Comparison of ENCODE assay signal across 11 mouse cellular contexts in the genomic region with DNA sequence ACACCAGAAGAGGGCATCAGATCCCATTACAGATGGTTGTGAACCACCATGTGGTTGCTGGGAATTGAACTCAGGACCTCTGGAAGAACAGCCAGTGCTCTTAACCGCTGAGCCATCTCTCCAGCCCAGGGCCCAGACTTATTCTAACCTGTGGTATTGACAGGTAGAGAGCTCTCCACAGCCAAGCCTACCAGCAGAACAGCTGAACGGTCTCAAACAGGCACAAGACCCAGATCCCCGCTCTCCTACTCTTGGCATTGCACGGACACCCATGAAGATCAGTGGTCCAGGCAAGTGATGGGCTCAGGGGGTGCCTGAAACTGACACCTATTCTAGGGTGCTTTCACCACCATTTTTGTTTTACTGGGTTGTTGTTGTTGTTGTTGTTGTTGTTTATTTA. TPM values are rescaled to one million over a fixed set of nuclear protein-coding genes. Genes with fewer than 3 reads are reported as not detected.
DNase-seq lines count a peak whose midpoint lies in the region; ATAC-seq and TF ChIP-seq lines count a peak whose summit lies in the region.
"Not testable (repeated sequence)": the region's sequence is repeated elsewhere in the genome, so short reads cannot be mapped to it uniquely, and the experiment has no call there.
"Had no signal": no experiment of that assay in that cellular context is flagged by ENCODE, and none has a peak within 500 bp of the region (broad histone marks: within the 10 kb centered on the region; RNA-seq: fewer than 3 reads in every experiment).

No protein-coding gene starts in this region.

- 0 out of 2 replicates have a peak overlapping the region, but pooled peaks have one; percentile 8 for H3K9ac ChIP-seq in embryonic facial prominence, embryonic 13.5 days
- H3K9ac ChIP-seq in forebrain, embryonic 16.5 days (replicated peaks; ENCODE audit: low read depth, low read length); hindbrain, embryonic 11.5 days (ENCODE audit: low read depth, low read length); limb, embryonic 15.5 days; lung, embryonic 16.5 days (ENCODE audit: low read length): not testable (repeated sequence)
- H3K9ac ChIP-seq in kidney, embryonic 14.5 days (ENCODE audit: low read depth, low read length), result 0 out of 2 replicates have a peak overlapping the region, but pooled peaks have one; percentile 74
- H3K9ac ChIP-seq in neural tube, embryonic 12.5 days, result peak overlapping the region; percentile 33; the same call in 1 of the 2 replicates

- H3K4me1 ChIP-seq in G1E (ENCODE audit: insufficient read depth, low read depth, low read length), result peaks cover 52% of the 10 kb centered on the region
- H3K4me1 ChIP-seq in embryonic facial prominence, embryonic 13.5 days, result peaks cover 45% of the 10 kb centered on the region
- H3K4me1 ChIP-seq in forebrain, embryonic 16.5 days (replicated peaks; ENCODE audit: control insufficient read depth, insufficient read depth, low read length), result peaks cover 25% of the 10 kb centered on the region
- H3K4me1 ChIP-seq in hindbrain, embryonic 11.5 days (replicated peaks; ENCODE audit: control insufficient read depth, insufficient read depth, low read length), result not testable (repeated sequence)
- H3K4me1 ChIP-seq in kidney, embryonic 14.5 days (ENCODE audit: control insufficient read depth, insufficient read depth, low read length), result peaks cover 21% of the 10 kb centered on the region
- H3K4me1 ChIP-seq in limb, embryonic 15.5 days, result peaks cover 38% of the 10 kb centered on the region
- peaks cover 19% of the 10 kb centered on the region for H3K4me1 ChIP-seq in lung, embryonic 16.5 days (replicated peaks; ENCODE audit: control insufficient read depth, insufficient read depth, low read length)
- H3K4me1 ChIP-seq in neural tube, embryonic 12.5 days, result peaks cover 22% of the 10 kb centered on the region

- H3K27me3 ChIP-seq in G1E (ENCODE audit: insufficient read depth, low read length); embryonic facial prominence, embryonic 13.5 days; forebrain, embryonic 16.5 days (replicated peaks; ENCODE audit: control insufficient read depth, insufficient read depth, low read length); hindbrain, embryonic 11.5 days (ENCODE audit: control insufficient read depth, insufficient read depth, low read length); kidney, embryonic 14.5 days (ENCODE audit: control insufficient read depth, insufficient read depth, low read length); limb, embryonic 15.5 days; lung, embryonic 16.5 days (ENCODE audit: control insufficient read depth, insufficient read depth, low read depth, low read length); neural tube, embryonic 12.5 days (replicated peaks): not testable (repeated sequence)

- H3K9me3 ChIP-seq in G1E (replicated peaks); embryonic facial prominence, embryonic 13.5 days; forebrain, embryonic 16.5 days (ENCODE audit: control insufficient read depth, low read length); hindbrain, embryonic 11.5 days (ENCODE audit: control insufficient read depth, low read length); kidney, embryonic 14.5 days (ENCODE audit: control insufficient read depth, low read length); limb, embryonic 15.5 days; lung, embryonic 16.5 days (ENCODE audit: control insufficient read depth, low read length); neural tube, embryonic 12.5 days: not testable (repeated sequence)

- H3K4me2 ChIP-seq in embryonic facial prominence, embryonic 13.5 days, result peak overlapping the region; percentile 92
- peak overlapping the region; percentile 58 for H3K4me2 ChIP-seq in forebrain, embryonic 16.5 days (ENCODE audit: low read length)
- peak overlapping the region; percentile 85 for H3K4me2 ChIP-seq in hindbrain, embryonic 11.5 days (replicated peaks; ENCODE audit: low read depth, low read length)
- H3K4me2 ChIP-seq in kidney, embryonic 14.5 days (replicated peaks; ENCODE audit: low read depth, low read length), result peak overlapping the region; percentile 87
- H3K4me2 ChIP-seq in limb, embryonic 15.5 days, result peak overlapping the region; percentile 87
- peak overlapping the region; percentile 83 for H3K4me2 ChIP-seq in lung, embryonic 16.5 days (ENCODE audit: low read depth, low read length)
- H3K4me2 ChIP-seq in neural tube, embryonic 12.5 days (replicated peaks), result peak overlapping the region; percentile 85

- ATAC-seq in G1E (ENCODE audit: extremely low read depth, insufficient number of reproducible peaks, low FRiP score, poor library complexity, severe bottlenecking); embryonic facial prominence, embryonic 13.5 days (ENCODE audit: insufficient number of reproducible peaks, insufficient read depth, low FRiP score, low TSS enrichment, low read depth); forebrain, embryonic 16.5 days; hindbrain, embryonic 11.5 days (ENCODE audit: low FRiP score); kidney, embryonic 14.5 days (ENCODE audit: low FRiP score, low TSS enrichment); limb, embryonic 15.5 days (ENCODE audit: insufficient number of reproducible peaks, low FRiP score, low TSS enrichment, low read depth); lung, embryonic 16.5 days (ENCODE audit: low read depth); neural tube, embryonic 12.5 days (ENCODE audit: low FRiP score, low read depth): not testable (repeated sequence)

- peak overlapping the region; percentile 54; the same call in 1 of the 2 replicates for H3K4me3 ChIP-seq in G1E (ENCODE audit: low read depth, low read length)
- H3K4me3 ChIP-seq in embryonic facial prominence, embryonic 13.5 days, result peak overlapping the region; percentile 67
- not testable (repeated sequence) for H3K4me3 ChIP-seq in forebrain, embryonic 16.5 days (replicated peaks; ENCODE audit: low read length); neural tube, embryonic 12.5 days
- peak overlapping the region; percentile 68; the same call in 1 of the 2 replicates for H3K4me3 ChIP-seq in hindbrain, embryonic 11.5 days (ENCODE audit: low read depth, low read length)
- peak overlapping the region; percentile 62 for H3K4me3 ChIP-seq in kidney, embryonic 14.5 days (ENCODE audit: low read length)
- H3K4me3 ChIP-seq in limb, embryonic 15.5 days, result peak overlapping the region; percentile 74
- peak overlapping the region; percentile 76 for H3K4me3 ChIP-seq in lung, embryonic 16.5 days (ENCODE audit: low read length)

- 90% methylated on average over 4 of the region's 4 CpGs for WGBS in embryonic facial prominence, embryonic 13.5 days
- 96% methylated on average over 4 of the region's 4 CpGs for WGBS in forebrain, embryonic 16.5 days
- WGBS in hindbrain, embryonic 11.5 days, result 92% methylated on average over 4 of the region's 4 CpGs
- 91% methylated on average over 4 of the region's 4 CpGs for WGBS in kidney, embryonic 14.5 days
- 93% methylated on average over 4 of the region's 4 CpGs for WGBS in limb, embryonic 15.5 days
- WGBS in lung, embryonic 16.5 days, result 92% methylated on average over 4 of the region's 4 CpGs
- 93% methylated on average over 4 of the region's 4 CpGs for WGBS in neural tube, embryonic 12.5 days

- H3K36me3 ChIP-seq in G1E (replicated peaks), result peaks cover 73% of the 10 kb centered on the region
- H3K36me3 ChIP-seq in embryonic facial prominence, embryonic 13.5 days, result peaks cover 34% of the 10 kb centered on the region
- H3K36me3 ChIP-seq in forebrain, embryonic 16.5 days (ENCODE audit: control insufficient read depth, insufficient read depth); hindbrain, embryonic 11.5 days (ENCODE audit: control insufficient read depth, insufficient read depth, low read length): not testable (repeated sequence)
- peaks cover 33% of the 10 kb centered on the region for H3K36me3 ChIP-seq in kidney, embryonic 14.5 days (ENCODE audit: control insufficient read depth, insufficient read depth, low read length)
- H3K36me3 ChIP-seq in limb, embryonic 15.5 days, result peaks cover 33% of the 10 kb centered on the region
- peaks cover 18% of the 10 kb centered on the region for H3K36me3 ChIP-seq in lung, embryonic 16.5 days (ENCODE audit: control insufficient read depth, insufficient read depth, low read length)
- peaks cover 27% of the 10 kb centered on the region for H3K36me3 ChIP-seq in neural tube, embryonic 12.5 days

- TF ChIP-seq CTCF in G1E (IDR thresholded peaks at IDR 0.05; ENCODE audit: low read depth, low read length), result not testable (repeated sequence)

- not testable (repeated sequence) for DNase-seq in G1E (ENCODE audit: low spot score); hindbrain, embryonic 11.5 days (ENCODE audit: low spot score)

- H3K27ac ChIP-seq in embryonic facial prominence, embryonic 13.5 days; forebrain, embryonic 16.5 days (ENCODE audit: low read length); hindbrain, embryonic 11.5 days (ENCODE audit: low read depth, low read length); kidney, embryonic 14.5 days (ENCODE audit: low read depth, low read length); limb, embryonic 15.5 days; lung, embryonic 16.5 days (ENCODE audit: low read length); neural tube, embryonic 12.5 days: not testable (repeated sequence)

RNA-seq across cellular contexts. Expression of gene Cdca3, which starts 1.9 kb away (rescaled TPM):
- total RNA-seq in G1E (2014; fragmentation: Nextera tagmentation), result 109 and 112 TPM in 2 replicates
- total RNA-seq in G1E (2017), result 137 and 150 TPM in 2 replicates
- 50.9 and 67.2 TPM in 2 replicates for polyA plus RNA-seq in G1E (2012)
- polyA plus RNA-seq in embryonic facial prominence, embryonic 13.5 days (2015; fragmentation: Nextera tagmentation; extraction: Ambion mirVana), result 142 and 184 TPM in 2 replicates
- 69.7 and 76.7 TPM in 2 replicates for polyA plus RNA-seq in forebrain, embryonic 16.5 days (2015; fragmentation: Nextera tagmentation; extraction: Ambion mirVana)
- 185 and 193 TPM in 2 replicates for polyA plus RNA-seq in hindbrain, embryonic 11.5 days (2014; fragmentation: Nextera tagmentation; extraction: Ambion mirVana)
- polyA plus RNA-seq in kidney, embryonic 14.5 days (2014; fragmentation: Nextera tagmentation; extraction: Ambion mirVana), result 201 and 232 TPM in 2 replicates
- 124 and 141 TPM in 2 replicates for polyA plus RNA-seq in limb, embryonic 15.5 days (2015; fragmentation: Nextera tagmentation; extraction: Ambion mirVana)
- 175 and 176 TPM in 2 replicates for polyA plus RNA-seq in lung, embryonic 16.5 days (2015; fragmentation: Nextera tagmentation; extraction: Ambion mirVana)
- polyA plus RNA-seq in neural tube, embryonic 12.5 days (2016; fragmentation: Nextera tagmentation; extraction: Ambion mirVana), result 115 and 124 TPM in 2 replicates

RNA-seq across cellular contexts. Expression of gene Usp5, which starts 1.9 kb away (rescaled TPM):
- total RNA-seq in G1E (2014; fragmentation: Nextera tagmentation) (34.6 and 45.9 TPM in 2 replicates), G1E (2017) (67.0 and 76.8 TPM in 2 replicates)
- polyA plus RNA-seq in G1E (2012), result 53.0 and 68.2 TPM in 2 replicates
- 149 and 163 TPM in 2 replicates for polyA plus RNA-seq in embryonic facial prominence, embryonic 13.5 days (2015; fragmentation: Nextera tagmentation; extraction: Ambion mirVana)
- 203 and 216 TPM in 2 replicates for polyA plus RNA-seq in forebrain, embryonic 16.5 days (2015; fragmentation: Nextera tagmentation; extraction: Ambion mirVana)
- 127 and 134 TPM in 2 replicates for polyA plus RNA-seq in hindbrain, embryonic 11.5 days (2014; fragmentation: Nextera tagmentation; extraction: Ambion mirVana)
- polyA plus RNA-seq in kidney, embryonic 14.5 days (2014; fragmentation: Nextera tagmentation; extraction: Ambion mirVana), result 102 and 139 TPM in 2 replicates
- polyA plus RNA-seq in limb, embryonic 15.5 days (2015; fragmentation: Nextera tagmentation; extraction: Ambion mirVana), result 134 and 136 TPM in 2 replicates
- 138 and 139 TPM in 2 replicates for polyA plus RNA-seq in lung, embryonic 16.5 days (2015; fragmentation: Nextera tagmentation; extraction: Ambion mirVana)
- polyA plus RNA-seq in neural tube, embryonic 12.5 days (2016; fragmentation: Nextera tagmentation; extraction: Ambion mirVana), result 203 TPM in 2 replicates

RNA-seq across cellular contexts. Expression of gene Gnb3, which starts 8.9 kb away (rescaled TPM):
- total RNA-seq in G1E (2014; fragmentation: Nextera tagmentation) (1.1 TPM in 1 of 2 replicates, not detected in the other), G1E (2017) (not detected in 2 replicates)
- polyA plus RNA-seq in G1E (2012), result not detected in 2 replicates
- 0.25 and 0.52 TPM in 2 replicates for polyA plus RNA-seq in embryonic facial prominence, embryonic 13.5 days (2015; fragmentation: Nextera tagmentation; extraction: Ambion mirVana)
- 0.42 and 0.75 TPM in 2 replicates for polyA plus RNA-seq in forebrain, embryonic 16.5 days (2015; fragmentation: Nextera tagmentation; extraction: Ambion mirVana)
- polyA plus RNA-seq in hindbrain, embryonic 11.5 days (2014; fragmentation: Nextera tagmentation; extraction: Ambion mirVana), result 0.22 and 0.64 TPM in 2 replicates
- polyA plus RNA-seq in kidney, embryonic 14.5 days (2014; fragmentation: Nextera tagmentation; extraction: Ambion mirVana), result 0.84 and 1.3 TPM in 2 replicates
- 0.96 and 3.2 TPM in 2 replicates for polyA plus RNA-seq in limb, embryonic 15.5 days (2015; fragmentation: Nextera tagmentation; extraction: Ambion mirVana)
- 0.29 and 0.34 TPM in 2 replicates for polyA plus RNA-seq in lung, embryonic 16.5 days (2015; fragmentation: Nextera tagmentation; extraction: Ambion mirVana)
- 0.50 and 0.52 TPM in 2 replicates for polyA plus RNA-seq in neural tube, embryonic 12.5 days (2016; fragmentation: Nextera tagmentation; extraction: Ambion mirVana)
- total RNA-seq: layer of hippocampus, adult 18-20 months; left cerebral cortex, adult 2 months; megakaryocyte, adult 5-6 weeks had no signal

RNA-seq across cellular contexts. Expression of gene Tpi1, which starts 17.1 kb away (rescaled TPM):
- total RNA-seq in G1E (2014; fragmentation: Nextera tagmentation), result 601 and 619 TPM in 2 replicates
- 903 and 1,035 TPM in 2 replicates for total RNA-seq in G1E (2017)
- 520 and 701 TPM in 2 replicates for polyA plus RNA-seq in G1E (2012)
- 710 and 723 TPM in 2 replicates for polyA plus RNA-seq in embryonic facial prominence, embryonic 13.5 days (2015; fragmentation: Nextera tagmentation; extraction: Ambion mirVana)
- polyA plus RNA-seq in forebrain, embryonic 16.5 days (2015; fragmentation: Nextera tagmentation; extraction: Ambion mirVana), result 359 and 360 TPM in 2 replicates
- polyA plus RNA-seq in hindbrain, embryonic 11.5 days (2014; fragmentation: Nextera tagmentation; extraction: Ambion mirVana), result 618 and 653 TPM in 2 replicates
- 643 and 681 TPM in 2 replicates for polyA plus RNA-seq in kidney, embryonic 14.5 days (2014; fragmentation: Nextera tagmentation; extraction: Ambion mirVana)
- 940 and 1,131 TPM in 2 replicates for polyA plus RNA-seq in limb, embryonic 15.5 days (2015; fragmentation: Nextera tagmentation; extraction: Ambion mirVana)
- polyA plus RNA-seq in lung, embryonic 16.5 days (2015; fragmentation: Nextera tagmentation; extraction: Ambion mirVana), result 680 and 700 TPM in 2 replicates
- 461 and 485 TPM in 2 replicates for polyA plus RNA-seq in neural tube, embryonic 12.5 days (2016; fragmentation: Nextera tagmentation; extraction: Ambion mirVana)

RNA-seq across cellular contexts. Expression of gene Spsb2, which starts 22.7 kb away (rescaled TPM):
- total RNA-seq in G1E (2014; fragmentation: Nextera tagmentation) (1.9 TPM in 2 replicates), G1E (2017) (6.9 and 9.4 TPM in 2 replicates)
- 10.1 and 10.9 TPM in 2 replicates for polyA plus RNA-seq in G1E (2012)
- polyA plus RNA-seq in embryonic facial prominence, embryonic 13.5 days (2015; fragmentation: Nextera tagmentation; extraction: Ambion mirVana), result 9.1 and 10.5 TPM in 2 replicates
- polyA plus RNA-seq in forebrain, embryonic 16.5 days (2015; fragmentation: Nextera tagmentation; extraction: Ambion mirVana), result 4.7 and 5.9 TPM in 2 replicates
- polyA plus RNA-seq in hindbrain, embryonic 11.5 days (2014; fragmentation: Nextera tagmentation; extraction: Ambion mirVana), result 4.8 and 6.7 TPM in 2 replicates
- 8.7 and 11.4 TPM in 2 replicates for polyA plus RNA-seq in kidney, embryonic 14.5 days (2014; fragmentation: Nextera tagmentation; extraction: Ambion mirVana)
- polyA plus RNA-seq in limb, embryonic 15.5 days (2015; fragmentation: Nextera tagmentation; extraction: Ambion mirVana), result 14.1 and 15.5 TPM in 2 replicates
- polyA plus RNA-seq in lung, embryonic 16.5 days (2015; fragmentation: Nextera tagmentation; extraction: Ambion mirVana), result 13.6 and 14.2 TPM in 2 replicates
- 8.2 and 8.5 TPM in 2 replicates for polyA plus RNA-seq in neural tube, embryonic 12.5 days (2016; fragmentation: Nextera tagmentation; extraction: Ambion mirVana)
